Mouse (Mus musculus): ENCODE measurements around the gene Thg1l.

- TF ChIP-seq CTCF (IDR thresholded peaks at IDR 0.05; ENCODE audit: insufficient read depth, low read length) (no peak), POLR2A (IDR thresholded peaks at IDR 0.05; ENCODE audit: borderline replicate concordance, extremely low read depth, low read depth, low read length) (no peak)
These were observed 44.6 kb downstream of the Thg1l start for GRCm38 (mm10) chr11:45910701-45911100.

All from lung, adult 2 months (tissue).